In the genomic region with DNA sequence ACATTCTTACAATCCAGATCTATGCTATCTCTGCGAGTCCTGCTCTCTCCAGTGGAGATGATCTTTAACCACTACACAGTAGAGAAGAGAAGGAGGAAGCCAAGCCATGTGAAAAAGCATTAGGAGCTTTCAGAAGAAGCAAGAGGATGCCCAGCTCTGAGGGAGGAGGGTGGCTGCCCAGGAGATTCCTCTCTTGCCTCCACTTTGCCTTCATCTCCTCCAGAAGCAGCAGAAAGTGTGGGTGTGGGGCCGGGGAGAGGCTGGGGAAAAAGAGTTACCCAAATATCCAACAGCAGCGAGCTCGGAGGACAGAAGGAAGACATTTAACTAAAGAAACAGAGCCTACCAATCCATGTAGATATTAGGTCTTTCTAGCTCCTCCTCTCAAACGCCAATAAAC, we compare ENCODE assay signal across 31 mouse cellular contexts.
"Had no signal": no experiment of that assay in that cellular context is flagged by ENCODE, and none has a peak within 500 bp of the region (broad histone marks: within the 10 kb centered on the region; RNA-seq: fewer than 3 reads in every experiment).

No protein-coding gene starts in this region.

- H3K9ac ChIP-seq: limb, embryonic 12.5 days; limb, embryonic 13.5 days; limb, embryonic 15.5 days; liver, embryonic 12.5 days; liver, embryonic 13.5 days; liver, embryonic 14.5 days; liver, embryonic 15.5 days; liver, postnatal 0 days; lung, embryonic 14.5 days; lung, embryonic 15.5 days; midbrain, embryonic 12.5 days; midbrain, embryonic 13.5 days; midbrain, embryonic 15.5 days; neural tube, embryonic 12.5 days; neural tube, embryonic 13.5 days had no signal

- ATAC-seq: liver, embryonic 12.5 days; liver, postnatal 0 days; lung, postnatal 0 days; midbrain, embryonic 13.5 days; midbrain, embryonic 15.5 days; midbrain, embryonic 16.5 days had no signal

- H3K4me1 ChIP-seq: liver, embryonic 12.5 days; liver, embryonic 13.5 days; liver, embryonic 15.5 days; midbrain, embryonic 10.5 days; midbrain, embryonic 12.5 days; midbrain, embryonic 13.5 days; midbrain, embryonic 15.5 days; neural tube, embryonic 12.5 days had no signal

- H3K4me2 ChIP-seq: limb, embryonic 12.5 days; limb, embryonic 13.5 days; limb, embryonic 15.5 days; liver, embryonic 11.5 days; liver, embryonic 12.5 days; liver, embryonic 13.5 days; liver, embryonic 15.5 days; lung, embryonic 14.5 days; lung, embryonic 15.5 days; midbrain, embryonic 11.5 days; midbrain, embryonic 12.5 days; midbrain, embryonic 13.5 days; midbrain, embryonic 15.5 days; neural tube, embryonic 12.5 days; neural tube, embryonic 13.5 days had no signal

- H3K9me3 ChIP-seq: limb, embryonic 10.5 days; limb, embryonic 12.5 days; limb, embryonic 13.5 days; limb, embryonic 15.5 days; liver, embryonic 12.5 days; liver, embryonic 13.5 days; liver, embryonic 15.5 days; lung, embryonic 15.5 days; megakaryocyte, embryonic 14.5 days; midbrain, embryonic 10.5 days; midbrain, embryonic 12.5 days; midbrain, embryonic 13.5 days; midbrain, embryonic 15.5 days; neural tube, embryonic 12.5 days; neural tube, embryonic 13.5 days had no signal

- DNase-seq: liver; liver, embryonic 13.5 days; liver, postnatal 0 days; lung, adult 18-20 months; lung, adult 2 months; lung, embryonic 14.5 days; lung, postnatal 10 days; lung, postnatal 14 days; lung, postnatal 36 days; midbrain, embryonic 14.5 days had no signal

- H3K27me3 ChIP-seq: limb, embryonic 13.5 days; limb, embryonic 15.5 days; liver, embryonic 12.5 days; liver, embryonic 13.5 days; liver, embryonic 15.5 days; lung, embryonic 15.5 days; midbrain, embryonic 12.5 days; midbrain, embryonic 13.5 days; midbrain, embryonic 15.5 days; neural tube, embryonic 12.5 days; neural tube, embryonic 13.5 days had no signal

- H3K36me3 ChIP-seq: limb, embryonic 10.5 days; limb, embryonic 12.5 days; limb, embryonic 13.5 days; limb, embryonic 15.5 days; liver, embryonic 12.5 days; liver, embryonic 13.5 days; liver, embryonic 15.5 days; lung, embryonic 15.5 days; midbrain, embryonic 10.5 days; midbrain, embryonic 12.5 days; midbrain, embryonic 13.5 days; midbrain, embryonic 15.5 days; neural tube, embryonic 12.5 days; neural tube, embryonic 13.5 days had no signal

- H3K27ac ChIP-seq: limb, embryonic 10.5 days; limb, embryonic 12.5 days; limb, embryonic 13.5 days; limb, embryonic 15.5 days; liver, embryonic 12.5 days; liver, embryonic 13.5 days; liver, embryonic 14.5 days; liver, embryonic 15.5 days; lung, embryonic 15.5 days; macrophage; midbrain, embryonic 10.5 days; midbrain, embryonic 12.5 days; midbrain, embryonic 13.5 days; midbrain, embryonic 15.5 days; neural tube, embryonic 12.5 days; neural tube, embryonic 13.5 days had no signal

- H3K4me3 ChIP-seq: limb, embryonic 10.5 days; limb, embryonic 12.5 days; limb, embryonic 13.5 days; limb, embryonic 15.5 days; liver, embryonic 12.5 days; liver, embryonic 13.5 days; liver, embryonic 15.5 days; lung, embryonic 15.5 days; megakaryocyte, embryonic 14.5 days; midbrain, embryonic 10.5 days; midbrain, embryonic 12.5 days; midbrain, embryonic 13.5 days; midbrain, embryonic 15.5 days; myocyte; neural tube, embryonic 12.5 days; neural tube, embryonic 13.5 days had no signal
